Comparison of ENCODE assay signal across 14 mouse cellular contexts in genomic region chr1:154200955-154201722, GRCm38 (mm10). TPM values are rescaled to one million over a fixed set of nuclear protein-coding genes. Genes with fewer than 3 reads are reported as not detected.
DNase-seq lines count a peak whose midpoint lies in the region; ATAC-seq and TF ChIP-seq lines count a peak whose summit lies in the region.
"Had no signal": no experiment of that assay in that cellular context is flagged by ENCODE, and none has a peak within 500 bp of the region (broad histone marks: within the 10 kb centered on the region; RNA-seq: fewer than 3 reads in every experiment).

TSS of gene Zfp648 (plus strand) at chr1:154201187.

- H3K27me3 ChIP-seq in heart, embryonic 10.5 days (ENCODE audit: insufficient read depth, poor library complexity, severe bottlenecking): peaks cover 55% of the 10 kb centered on the region
- peaks cover 8% of the 10 kb centered on the region for H3K27me3 ChIP-seq in midbrain, postnatal 0 days (ENCODE audit: insufficient read depth, low read length)
- peaks cover 46% of the 10 kb centered on the region for H3K27me3 ChIP-seq in midbrain, embryonic 13.5 days
- peaks cover 9% of the 10 kb centered on the region; the same call in 1 of the 2 replicates for H3K27me3 ChIP-seq in stomach, postnatal 0 days (ENCODE audit: control insufficient read depth, insufficient read depth, low read length)

- WGBS in heart, embryonic 10.5 days: 27% methylated on average over 14 of the region's 14 CpGs
- WGBS in midbrain, postnatal 0 days: 44% methylated on average over 14 of the region's 14 CpGs
- 32% methylated on average over 14 of the region's 14 CpGs for WGBS in midbrain, embryonic 13.5 days
- 31% methylated on average over 14 of the region's 14 CpGs for WGBS in stomach, postnatal 0 days

- H3K4me3 ChIP-seq in heart, embryonic 10.5 days: no peak within 1 kb of the TSS
- no peak within 1 kb of the TSS for H3K4me3 ChIP-seq in midbrain, postnatal 0 days (ENCODE audit: low read depth, low read length)
- H3K4me3 ChIP-seq in midbrain, embryonic 13.5 days (replicated peaks): no peak within 1 kb of the TSS
- H3K4me3 ChIP-seq in stomach, postnatal 0 days (ENCODE audit: low read depth, low read length): no peak within 1 kb of the TSS
- H3K4me3 ChIP-seq: liver, embryonic 13.5 days had no signal

- no peak for ATAC-seq in midbrain, postnatal 0 days (ENCODE audit: low FRiP score)
- no peak for ATAC-seq in midbrain, embryonic 13.5 days
- no peak for ATAC-seq in stomach, postnatal 0 days (ENCODE audit: low FRiP score, low TSS enrichment)

- intact Hi-C loops in heart, postnatal 25 days (cut with DNase I): no loop called here

- no peak within 1 kb of the TSS for H3K27ac ChIP-seq in heart, embryonic 10.5 days
- H3K27ac ChIP-seq in midbrain, postnatal 0 days (ENCODE audit: low read depth, low read length): no peak within 1 kb of the TSS
- H3K27ac ChIP-seq in midbrain, embryonic 13.5 days: no peak within 1 kb of the TSS
- no peak within 1 kb of the TSS for H3K27ac ChIP-seq in stomach, postnatal 0 days (replicated peaks)
- H3K27ac ChIP-seq: liver, embryonic 13.5 days had no signal

- no peak within 1 kb of the TSS for H3K9ac ChIP-seq in midbrain, postnatal 0 days (replicated peaks; ENCODE audit: low read length, poor library complexity, severe bottlenecking)
- H3K9ac ChIP-seq in midbrain, embryonic 13.5 days (replicated peaks): no peak within 1 kb of the TSS
- no peak within 1 kb of the TSS for H3K9ac ChIP-seq in stomach, postnatal 0 days (ENCODE audit: low read length)
- H3K9ac ChIP-seq: liver, embryonic 13.5 days had no signal

- H3K4me2 ChIP-seq in midbrain, postnatal 0 days (ENCODE audit: low read depth, low read length, poor library complexity, severe bottlenecking): no peak within 1 kb of the TSS
- H3K4me2 ChIP-seq in midbrain, embryonic 13.5 days (replicated peaks): no peak within 1 kb of the TSS
- H3K4me2 ChIP-seq in stomach, postnatal 0 days (replicated peaks; ENCODE audit: low read depth): no peak within 1 kb of the TSS
- H3K4me2 ChIP-seq: heart, embryonic 11.5 days; liver, embryonic 13.5 days had no signal

- TF ChIP-seq CTCF in midbrain, postnatal 0 days (IDR thresholded peaks at IDR 0.05): 0 out of 2 replicates have a peak, but pooled peaks have one; percentile 9
- TF ChIP-seq CTCF in stomach, postnatal 0 days (IDR thresholded peaks at IDR 0.05; ENCODE audit: low read depth): 0 out of 2 replicates have a peak, but pooled peaks have one; percentile 3

- H3K9me3 ChIP-seq in heart, embryonic 10.5 days: peaks cover 3% of the 10 kb centered on the region; the same call in 1 of the 2 replicates
- no peaks in the 10 kb centered on the region for H3K9me3 ChIP-seq in midbrain, postnatal 0 days (ENCODE audit: low read length)
- no peaks in the 10 kb centered on the region for H3K9me3 ChIP-seq in midbrain, embryonic 13.5 days
- no peaks in the 10 kb centered on the region for H3K9me3 ChIP-seq in stomach, postnatal 0 days (ENCODE audit: control insufficient read depth, low read length)
- H3K9me3 ChIP-seq: liver, embryonic 13.5 days had no signal

- peak; percentile 71 for DNase-seq in heart, embryonic 10.5 days (ENCODE audit: low spot score)
- no peak for DNase-seq in heart, postnatal 25 days (ENCODE audit: low spot score)
- DNase-seq in midbrain, postnatal 0 days (ENCODE audit: low spot score): no peak
- peak; percentile 54 to 80 for DNase-seq in kidney, postnatal 25 days
- DNase-seq in stomach, postnatal 0 days (ENCODE audit: low spot score): no peak
- no peak for DNase-seq in gastrocnemius, postnatal 25 days
- no peak for DNase-seq in left cerebral cortex, adult 18-20 months (ENCODE audit: low spot score in 2 of 2)
- DNase-seq: liver, embryonic 13.5 days; right cerebral cortex, postnatal 14 days; thymus, postnatal 25 days had no signal

- H3K36me3 ChIP-seq in heart, embryonic 10.5 days: no peaks in the 10 kb centered on the region
- H3K36me3 ChIP-seq in midbrain, postnatal 0 days (ENCODE audit: insufficient read depth, low read length): no peaks in the 10 kb centered on the region
- H3K36me3 ChIP-seq in midbrain, embryonic 13.5 days: no peaks in the 10 kb centered on the region
- H3K36me3 ChIP-seq in stomach, postnatal 0 days (ENCODE audit: control insufficient read depth, insufficient read depth, low read length): no peaks in the 10 kb centered on the region
- H3K36me3 ChIP-seq: liver, embryonic 13.5 days had no signal

- TF ChIP-seq EP300 in stomach, postnatal 0 days (optimal IDR thresholded peaks at IDR 0.05): no peak

- peaks cover 17% of the 10 kb centered on the region for H3K4me1 ChIP-seq in heart, embryonic 10.5 days
- peaks cover 3% of the 10 kb centered on the region; the same call in 1 of the 2 replicates for H3K4me1 ChIP-seq in midbrain, postnatal 0 days (ENCODE audit: insufficient read depth, low read length)
- H3K4me1 ChIP-seq in midbrain, embryonic 13.5 days (replicated peaks): peaks cover 10% of the 10 kb centered on the region
- 0 out of 2 replicates have a peak, but pooled peaks cover 2% of the 10 kb centered on the region for H3K4me1 ChIP-seq in stomach, postnatal 0 days (replicated peaks; ENCODE audit: control insufficient read depth, insufficient read depth)
- H3K4me1 ChIP-seq: liver, embryonic 13.5 days had no signal

RNA-seq across cellular contexts. Expression of gene Zfp648, which starts in this region (rescaled TPM):
- 0.12 and 0.14 TPM in 2 replicates for polyA plus RNA-seq in heart, embryonic 10.5 days (2016; fragmentation: Nextera tagmentation; extraction: Ambion mirVana)
- total RNA-seq in heart, postnatal 25 days (2021): not detected
- total RNA-seq in midbrain, postnatal 0 days (2014; rRNA removed): not detected in 2 replicates
- 0.75 and 0.85 TPM in 2 replicates for polyA plus RNA-seq in midbrain, postnatal 0 days (2015; fragmentation: Nextera tagmentation; extraction: Ambion mirVana)
- 0.14 TPM in 1 of 2 replicates, not detected in the other for polyA plus RNA-seq in midbrain, embryonic 13.5 days (2015; fragmentation: Nextera tagmentation; extraction: Ambion mirVana)
- 0.05 and 0.06 TPM in 2 replicates for polyA plus RNA-seq in stomach, postnatal 0 days (2015; fragmentation: Nextera tagmentation; extraction: Ambion mirVana)
- not detected for total RNA-seq in gastrocnemius, postnatal 25 days (2021)
- 1 to 10 TPM in 1 of 2 experiments, under 1 TPM in 1; 0.56 to 1.4 TPM for total RNA-seq in left cerebral cortex, adult 18-20 months (2021)
- total RNA-seq: common myeloid progenitor, adult 5-6 weeks; ES-E14 had no signal
- polyA plus RNA-seq: heart, embryonic 11.5 days; liver, embryonic 13.5 days had no signal

Comparison
In these comparisons a context has a peak if more than half of its experiments do, and no peak if none do; other contexts are left out.
1. Peak in DNase-seq in heart, embryonic 10.5 days; RNA of the gene not detected or under 1 TPM.
2. DNase-seq: peak in kidney, postnatal 25 days (2 of 2); none in heart, postnatal 25 days (single experiment), midbrain, postnatal 0 days (single experiment), stomach, postnatal 0 days (single experiment), gastrocnemius, postnatal 25 days (single experiment) and left cerebral cortex, adult 18-20 months (0 of 2).